Mouse (Mus musculus): ENCODE data around the gene Cnppd1.

DNA sequence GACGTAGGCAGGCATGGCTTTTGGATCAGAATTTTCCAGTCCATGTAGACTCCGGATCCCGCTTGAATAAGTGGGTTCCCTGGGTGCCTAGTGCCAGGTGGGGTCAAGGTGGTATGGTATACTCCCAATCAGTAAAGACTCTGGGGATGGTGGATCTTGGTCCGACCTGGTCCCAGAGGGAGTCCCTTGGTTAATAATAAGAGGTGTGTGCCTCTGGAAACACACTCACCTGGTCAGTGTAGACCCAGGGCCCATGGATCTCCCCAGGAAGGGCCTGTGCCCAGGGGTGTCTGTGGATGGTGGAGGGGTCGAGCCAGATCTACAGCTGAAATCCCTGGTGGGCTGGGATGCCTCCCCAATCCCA lies 48.7 kb upstream of the Cnppd1 start:
- TF ChIP-seq EP300 (IDR thresholded peaks at IDR 0.05; ENCODE audit: insufficient read depth, low read depth, low read length), result no peak
- no peak for TF ChIP-seq POLR2A (IDR thresholded peaks at IDR 0.05; ENCODE audit: insufficient read depth, low read depth, low read length)
- TF ChIP-seq CTCF (IDR thresholded peaks at IDR 0.05), result no peak
